Mouse (Mus musculus) spleen, adult 2 months (tissue): ENCODE data around the gene Trim26.

Experiments used
- CTCF ChIP-seq: fragments of 200-500 bp; IDR thresholded peaks from 2 replicates; pipeline ENCODE4 v1.5.1; 2011; ENCODE audit warnings: mild to moderate bottlenecking, inconsistent platforms; ENCODE audit not compliant: insufficient read depth, insufficient read length, insufficient replicate concordance; ENCODE audit errors: extremely low read depth
- POLR2A ChIP-seq: fragments of 200-500 bp; IDR thresholded peaks from 2 replicates; pipeline ENCODE4 v1.6.1; 2011; ENCODE audit warnings: low read depth, low read length, inconsistent platforms

- TF ChIP-seq CTCF (no peak), POLR2A (peak; percentile 15; the same call in 1 of the 2 replicates)
Observed at GRCm38 (mm10) chr17:36836874-36837647, at the start of gene Trim26.
